Mouse (Mus musculus) CH12.LX (cell line): ENCODE measurements around the gene Zc3h4.

Experiments
- BHLHE40 ChIP-seq: IDR thresholded peaks from 2 replicates; pipeline ENCODE4 v1.6.1; 2011; ENCODE audit warnings: mild to moderate bottlenecking, low read depth, low read length, improper control_type of control experiment
- CHD1 ChIP-seq: IDR thresholded peaks from 2 replicates; pipeline ENCODE4 v1.6.1; 2012; ENCODE audit warnings: low read depth, low read length, improper control_type of control experiment, inconsistent platforms
- CTCF ChIP-seq, 2 experiments: IDR thresholded peaks in 1 of 2; conservative IDR thresholded peaks in 1 of 2; 2 replicates each; pipeline ENCODE4 v1.5.1; 2011 to 2012; ENCODE audit warnings: low read depth in 2 of 2, low read length in 2 of 2, improper control_type of control experiment in 1 of 2, inconsistent platforms in 1 of 2, mild to moderate bottlenecking in 1 of 2, moderate library complexity in 1 of 2
- ELF1 ChIP-seq: IDR thresholded peaks from 2 replicates; pipeline ENCODE4 v1.6.1; 2014; ENCODE audit warnings: low read depth, mild to moderate bottlenecking, inconsistent platforms, low read length, improper control_type of control experiment
- MAFK ChIP-seq: IDR thresholded peaks from 2 replicates; pipeline ENCODE4 v1.6.1; 2011; ENCODE audit warnings: low read length, improper control_type of control experiment; ENCODE audit not compliant: insufficient replicate concordance
- NELFE ChIP-seq: IDR thresholded peaks from 2 replicates; pipeline ENCODE4 v1.6.1; 2011; ENCODE audit warnings: low read depth, low read length, improper control_type of control experiment
- POLR2A ChIP-seq: IDR thresholded peaks from 2 replicates; pipeline ENCODE4 v1.6.1; 2011; ENCODE audit warnings: low read depth, mild to moderate bottlenecking, improper control_type of control experiment, low read length
- POLR2AphosphoS2 ChIP-seq: IDR thresholded peaks from 2 replicates; pipeline ENCODE4 v1.6.1; 2011; ENCODE audit warnings: low read depth, low read length, improper control_type of control experiment
- RCOR1 ChIP-seq: conservative IDR thresholded peaks from 2 replicates; pipeline ENCODE4 v1.6.1; 2012; ENCODE audit warnings: low read depth, mild to moderate bottlenecking, inconsistent platforms, low read length, improper control_type of control experiment
- TBP ChIP-seq: conservative IDR thresholded peaks from 2 replicates; pipeline ENCODE4 v1.6.1; 2011; ENCODE audit warnings: low read depth, low read length, improper control_type of control experiment
- USF1 ChIP-seq: IDR thresholded peaks from 2 replicates; pipeline ENCODE4 v1.6.1; 2014; ENCODE audit warnings: low read depth, mild to moderate bottlenecking, inconsistent platforms, low read length, improper control_type of control experiment

DNA sequence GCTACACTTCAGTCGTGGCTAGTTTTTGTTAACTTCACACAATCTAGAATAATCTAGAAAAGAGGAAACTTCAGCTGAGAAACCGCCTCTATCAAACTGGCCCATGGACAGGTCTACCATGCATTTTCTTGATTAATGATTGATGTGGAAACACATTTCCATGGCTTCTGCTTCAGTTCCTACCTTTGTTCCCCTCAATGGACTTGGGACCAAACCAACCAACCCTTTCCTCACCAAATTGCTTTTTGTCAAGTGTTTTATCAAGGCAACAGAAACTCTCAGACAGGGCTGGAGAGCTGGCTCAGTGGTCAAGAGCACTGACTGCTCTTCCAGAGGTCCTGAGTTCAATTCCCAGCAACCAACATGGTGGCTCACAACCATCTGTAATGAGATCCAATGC is 30.1 kb upstream of the Zc3h4 start:
- TF ChIP-seq RCOR1 (no peak), MAFK (no peak), POLR2A (no peak), ELF1 (no peak), POLR2AphosphoS2 (no peak), USF1 (no peak), CHD1 (no peak), BHLHE40 (no peak), NELFE (no peak), CTCF (conservative IDR thresholded peaks at IDR 0.05 in 1 of 2, IDR thresholded peaks at IDR 0.05 in 1 of 2; ENCODE audit: low read depth in 2 of 2, low read length in 2 of 2) (no peak), TBP (no peak)
